Mouse (Mus musculus) liver, adult (tissue): ENCODE results near the gene Olfr1138.

Experiments used
- GATA4 ChIP-seq: IDR thresholded peaks from 2 replicates; pipeline ENCODE4 v1.6.1; 2014; ENCODE audit warnings: mild to moderate bottlenecking, low read length; ENCODE audit not compliant: insufficient replicate concordance

Olfr1138 gene

DNA sequence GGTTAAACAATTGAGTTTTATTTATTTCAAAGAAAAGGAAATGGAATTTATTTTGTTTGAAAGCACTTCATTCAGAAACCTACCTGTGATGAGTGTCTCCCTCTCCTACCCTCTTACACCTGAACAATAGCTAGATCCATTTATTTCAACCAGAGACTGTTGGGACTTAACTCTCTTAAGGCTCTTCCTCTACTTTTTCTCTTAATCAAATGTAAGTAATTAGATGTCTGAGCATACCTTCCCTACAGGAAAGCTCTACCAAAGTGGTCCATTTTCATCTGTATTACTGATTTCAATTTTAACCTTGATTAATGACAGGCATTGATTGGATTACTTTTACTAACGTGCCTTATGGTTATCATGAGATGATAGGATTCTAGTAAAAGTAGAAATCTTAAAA lies at the start of gene Olfr1138:
Gene Olfr1138, minus strand, starts transcription at position 101 of the 400 bp plus-strand sequence.
- no peak for TF ChIP-seq GATA4

DNA sequence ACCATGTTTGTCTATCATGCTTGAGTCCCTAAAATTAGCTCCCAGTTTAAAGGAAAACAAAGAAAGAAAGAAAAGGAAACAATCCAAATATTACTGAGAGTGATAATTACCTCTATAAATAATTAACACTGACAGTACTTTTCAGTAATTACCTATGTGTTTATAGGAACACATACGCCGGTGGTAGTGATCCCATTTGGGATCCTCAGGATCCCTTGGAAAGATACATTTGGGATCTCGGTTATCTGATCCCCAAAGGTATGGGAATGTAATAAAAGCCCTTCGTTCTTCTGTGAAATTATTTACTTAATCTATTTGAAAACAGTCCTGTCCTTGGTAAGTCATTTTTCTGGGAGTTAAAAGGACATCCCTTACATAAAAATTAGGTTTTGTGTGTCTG lies 39.4 kb upstream of the Olfr1138 start, which contains the start of gene Olfr152:
Gene Olfr152, plus strand, starts transcription at position 301 of the 400 bp plus-strand sequence.
- no peak for TF ChIP-seq GATA4

DNA sequence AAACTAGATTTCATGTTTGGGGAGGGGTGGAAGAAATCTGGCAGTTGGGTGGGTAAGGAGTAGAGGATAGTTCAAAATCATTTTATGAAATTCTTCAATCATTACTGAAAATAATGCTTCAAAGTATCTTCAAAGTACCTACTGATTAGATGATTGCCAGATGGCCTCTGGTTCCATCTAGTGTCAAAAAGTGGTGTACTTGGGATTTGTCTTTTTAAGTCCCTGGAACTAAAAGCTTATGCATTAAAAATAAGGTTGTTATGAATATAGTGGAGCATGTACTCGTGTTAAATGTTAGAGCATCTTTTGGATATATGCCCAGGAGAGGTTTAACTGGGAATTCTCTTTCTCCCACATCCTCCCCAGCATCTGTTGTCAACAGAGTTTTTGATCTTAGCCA lies 36.4 kb upstream of the Olfr1138 start:
- TF ChIP-seq GATA4 = no peak

DNA sequence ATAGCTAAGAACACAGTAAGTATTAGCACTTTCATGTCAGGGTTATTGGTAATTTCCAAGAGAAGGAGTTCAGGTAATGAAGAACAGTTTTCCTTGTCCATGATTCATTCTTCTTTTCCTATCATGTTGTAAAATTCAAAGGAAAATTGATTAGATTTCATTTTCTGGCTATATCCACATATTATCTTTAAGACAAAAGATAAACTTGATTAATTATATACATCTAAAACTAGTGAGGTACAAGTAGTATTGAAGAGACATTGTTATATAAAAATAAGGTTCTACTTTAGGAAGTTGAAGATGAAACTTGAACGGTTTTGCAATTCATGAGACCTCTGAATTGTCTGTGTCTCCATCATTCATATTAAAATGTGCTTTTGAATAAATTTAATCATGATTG lies 14.1 kb upstream of the Olfr1138 start, which contains the start of gene Olfr1141:
Gene Olfr1141, minus strand, starts transcription at position 101 of the 400 bp plus-strand sequence.
- no peak for TF ChIP-seq GATA4

DNA sequence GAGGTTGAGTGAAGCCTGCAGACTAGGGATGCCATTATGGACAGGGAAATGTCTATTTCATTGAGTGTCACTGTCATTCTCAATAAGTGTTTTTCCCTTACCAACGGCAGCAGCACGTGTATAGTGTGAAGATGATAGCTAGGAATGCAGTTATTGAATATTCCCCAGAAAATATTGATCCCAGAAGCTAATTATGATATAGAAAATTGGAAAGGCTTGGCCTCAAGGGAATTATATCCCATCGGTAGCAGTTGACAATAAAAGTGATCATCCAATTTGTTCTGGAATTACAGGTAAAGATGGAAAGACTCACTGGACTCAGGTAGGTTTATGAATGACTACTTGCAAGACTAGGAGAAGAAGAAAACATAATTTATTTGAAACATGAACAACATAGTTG lies 3.7 kb upstream of the Olfr1138 start, which contains the start of gene Olfr1140:
Gene Olfr1140, plus strand, starts transcription at position 301 of the 400 bp plus-strand sequence.
- no peak for TF ChIP-seq GATA4

DNA sequence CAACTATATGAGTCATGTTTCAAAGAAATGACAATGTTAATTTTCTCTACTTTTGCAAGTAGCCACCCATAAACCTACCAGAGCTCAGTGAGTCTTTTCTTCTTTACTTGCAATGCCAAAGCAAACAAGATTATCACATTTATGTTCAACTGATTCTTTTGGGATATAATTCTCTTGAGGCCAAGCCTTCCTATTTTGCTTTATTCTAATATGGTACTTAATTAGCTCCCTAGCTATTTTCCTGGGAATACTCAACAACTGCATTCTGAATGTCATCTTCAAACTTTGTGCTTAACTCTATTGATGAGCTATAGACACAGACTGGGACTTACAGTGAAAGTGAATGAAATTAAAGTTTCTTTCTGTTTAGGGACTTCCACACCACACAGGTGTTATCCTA lies 26.7 kb downstream of the Olfr1138 start, which contains the start of gene Olfr1137:
Gene Olfr1137, minus strand, starts transcription at position 101 of the 400 bp plus-strand sequence.
- TF ChIP-seq GATA4 = no peak

DNA sequence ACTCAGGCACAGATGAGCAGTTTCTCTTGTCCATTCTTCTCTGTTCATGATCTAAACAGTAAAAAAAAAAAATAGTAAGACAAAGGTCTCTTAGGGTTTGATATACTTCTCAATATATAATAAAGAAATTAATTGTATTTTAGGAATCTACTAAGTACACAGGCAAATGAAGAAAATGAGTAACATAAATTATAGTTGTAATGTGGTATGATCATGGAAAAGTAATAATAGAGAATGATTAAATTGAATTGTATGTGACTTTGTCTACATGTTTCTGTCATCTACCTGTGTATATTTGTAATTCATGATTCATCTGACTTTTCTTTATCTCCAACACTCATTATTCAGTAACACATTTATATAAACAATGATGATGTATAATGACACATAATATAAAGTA lies 45.9 kb downstream of the Olfr1138 start, which contains the start of gene Olfr1136:
Gene Olfr1136, minus strand, starts transcription at position 101 of the 400 bp plus-strand sequence.
- no peak for TF ChIP-seq GATA4
